Mouse (Mus musculus) layer of hippocampus, postnatal 25 days (tissue): ENCODE measurements around the gene Fut9. TPM values are rescaled to one million over a fixed set of nuclear protein-coding genes. Genes with fewer than 3 reads are reported as not detected.

Experiments used
- DNase-seq, 2 experiments: peaks; one replicate each; pipeline ENCODE4 v3.0.0; 2022; ENCODE audit warnings: mixed read lengths in 2 of 2, low spot score in 1 of 2; ENCODE audit errors: extremely low spot score in 1 of 2
- total RNA-seq, 2 experiments: library from RNA; stranded (reverse); gene quantifications; 2 replicates each; pipeline ENCODE4 v1.2.3; 2021

Fut9 gene
- total RNA-seq: 10 to 100 TPM; 44.0 to 50.8 TPM

GRCm38 (mm10) chr4:25799476-25800283 is at the start of gene Fut9:
TSS of gene Fut9 (minus strand) at chr4:25800244.
- peak; percentile 73 to 81 for DNase-seq

- DNase-seq: no peak
Observed at GRCm38 (mm10) chr4:25815783-25816182, 15.7 kb upstream of the Fut9 start.

- no peak for DNase-seq
Observed at GRCm38 (mm10) chr4:25813340-25813739, 13.3 kb upstream of the Fut9 start.

- no peak for DNase-seq
Observed at GRCm38 (mm10) chr4:25810058-25810457, 10.0 kb upstream of the Fut9 start.

GRCm38 (mm10) chr4:25801751-25802150 is 1.7 kb upstream of the Fut9 start:
- no peak for DNase-seq

GRCm38 (mm10) chr4:25800284-25800616 is 206 bp upstream of the Fut9 start:
- DNase-seq: no peak

- DNase-seq: peak in 1 of 2 experiments; percentile 12
Observed at GRCm38 (mm10) chr4:25799051-25799475, 981 bp downstream of the Fut9 start.

- DNase-seq: peak in 1 of 2 experiments; percentile 12
Observed at GRCm38 (mm10) chr4:25798412-25798811, 1.6 kb downstream of the Fut9 start.

GRCm38 (mm10) chr4:25796149-25796548 is 3.9 kb downstream of the Fut9 start:
- no peak for DNase-seq

- DNase-seq: no peak
Observed at GRCm38 (mm10) chr4:25785276-25785675, 14.8 kb downstream of the Fut9 start.

- no peak for DNase-seq
Observed at GRCm38 (mm10) chr4:25768657-25769056, 31.4 kb downstream of the Fut9 start.

GRCm38 (mm10) chr4:25763091-25763490 is 37.0 kb downstream of the Fut9 start:
- DNase-seq: no peak

GRCm38 (mm10) chr4:25757909-25758548 is 42.0 kb downstream of the Fut9 start:
- DNase-seq: no peak

GRCm38 (mm10) chr4:25741553-25741952 is 58.5 kb downstream of the Fut9 start:
- DNase-seq: no peak

GRCm38 (mm10) chr4:25738782-25739181 is 61.3 kb downstream of the Fut9 start:
- no peak for DNase-seq

- no peak for DNase-seq
Observed at GRCm38 (mm10) chr4:25721576-25721975, 78.5 kb downstream of the Fut9 start.

- no peak for DNase-seq
Observed at GRCm38 (mm10) chr4:25713907-25714306, 86.1 kb downstream of the Fut9 start.

GRCm38 (mm10) chr4:25684976-25685375 is 115.1 kb downstream of the Fut9 start:
- no peak for DNase-seq

- DNase-seq: no peak
Observed at GRCm38 (mm10) chr4:25664196-25664595, 135.8 kb downstream of the Fut9 start.

GRCm38 (mm10) chr4:25661204-25661727 is 138.8 kb downstream of the Fut9 start:
- no peak for DNase-seq

- DNase-seq: no peak
Observed at GRCm38 (mm10) chr4:25658792-25659191, 141.3 kb downstream of the Fut9 start.

GRCm38 (mm10) chr4:25651902-25652301 is 148.1 kb downstream of the Fut9 start:
- no peak for DNase-seq
